9 mouse cellular contexts compared by ENCODE assay signal in genomic region chr5:135963280-135963627, GRCm38 (mm10). TPM values are rescaled to one million over a fixed set of nuclear protein-coding genes. Genes with fewer than 3 reads are reported as not detected.
DNase-seq lines count a peak whose midpoint lies in the region; ATAC-seq and TF ChIP-seq lines count a peak whose summit lies in the region.
"Had no signal": no experiment of that assay in that cellular context is flagged by ENCODE, and none has a peak within 500 bp of the region (broad histone marks: within the 10 kb centered on the region; RNA-seq: fewer than 3 reads in every experiment).

No protein-coding gene starts in this region.

- peak overlapping the region; percentile 83 for H3K9ac ChIP-seq in heart, postnatal 0 days (replicated peaks; ENCODE audit: low read depth, low read length)
- peak overlapping the region; percentile 74 for H3K9ac ChIP-seq in midbrain, embryonic 11.5 days (ENCODE audit: low read length)

- no peak for DNase-seq in heart, postnatal 0 days (ENCODE audit: low spot score)
- DNase-seq in heart, postnatal 14 days, result no peak
- DNase-seq in ZHBTc4 (ENCODE audit: low read depth, low spot score), result peak; percentile 55
- no peak for DNase-seq in hindbrain, embryonic 10.5 days (ENCODE audit: low spot score)
- DNase-seq in midbrain, embryonic 11.5 days (ENCODE audit: low spot score, missing footprints), result peak; percentile 87
- DNase-seq in left cerebral cortex, adult 9 months (ENCODE audit: low spot score in 2 of 2), result no peak
- DNase-seq in frontal cortex, postnatal 25 days (ENCODE audit: low spot score in 2 of 2), result no peak
- no peak for DNase-seq in T-cell, adult 2 months (ENCODE audit: low spot score)

- TF ChIP-seq EP300 in heart, postnatal 0 days (IDR thresholded peaks at IDR 0.05; ENCODE audit: low read depth), result no peak

- no peaks in the 10 kb centered on the region for H3K27me3 ChIP-seq in heart, postnatal 0 days (ENCODE audit: control insufficient read depth, insufficient read depth, low read length)
- H3K27me3 ChIP-seq in hindbrain, embryonic 10.5 days (ENCODE audit: insufficient read depth, poor library complexity, severe bottlenecking), result peaks cover 20% of the 10 kb centered on the region
- H3K27me3 ChIP-seq in midbrain, embryonic 11.5 days (ENCODE audit: control insufficient read depth, insufficient read depth, low read length), result peaks cover 5% of the 10 kb centered on the region; the same call in 1 of the 2 replicates

- ATAC-seq in heart, postnatal 0 days (ENCODE audit: insufficient read depth, low read depth), result no peak
- ATAC-seq in midbrain, embryonic 11.5 days (ENCODE audit: low FRiP score), result no peak

- peak overlapping the region; percentile 96 for H3K27ac ChIP-seq in heart, postnatal 0 days (ENCODE audit: low read depth)
- peak overlapping the region; percentile 97 for H3K27ac ChIP-seq in hindbrain, embryonic 10.5 days
- peak overlapping the region; percentile 69 for H3K27ac ChIP-seq in midbrain, embryonic 11.5 days (ENCODE audit: low read depth, low read length)

- peak overlapping the region; percentile 95 for H3K4me2 ChIP-seq in heart, postnatal 0 days (ENCODE audit: low read depth, low read length)
- H3K4me2 ChIP-seq in midbrain, embryonic 11.5 days, result peak overlapping the region; percentile 69

- no peaks in the 10 kb centered on the region for H3K9me3 ChIP-seq in heart, postnatal 0 days (replicated peaks; ENCODE audit: control insufficient read depth, low read length)
- no peaks in the 10 kb centered on the region for H3K9me3 ChIP-seq in hindbrain, embryonic 10.5 days
- no peaks in the 10 kb centered on the region for H3K9me3 ChIP-seq in midbrain, embryonic 11.5 days (ENCODE audit: control insufficient read depth, low read length)

- no peaks in the 10 kb centered on the region for H3K36me3 ChIP-seq in heart, postnatal 0 days (replicated peaks; ENCODE audit: control insufficient read depth, insufficient read depth, low read length)
- no peaks in the 10 kb centered on the region for H3K36me3 ChIP-seq in hindbrain, embryonic 10.5 days
- no peaks in the 10 kb centered on the region for H3K36me3 ChIP-seq in midbrain, embryonic 11.5 days (ENCODE audit: control insufficient read depth, insufficient read depth, low read length)

- peaks cover 24% of the 10 kb centered on the region for H3K4me1 ChIP-seq in heart, postnatal 0 days (ENCODE audit: control insufficient read depth, insufficient read depth)
- H3K4me1 ChIP-seq in hindbrain, embryonic 10.5 days (replicated peaks), result peaks cover 35% of the 10 kb centered on the region
- peaks cover 10% of the 10 kb centered on the region for H3K4me1 ChIP-seq in midbrain, embryonic 11.5 days (ENCODE audit: control insufficient read depth, insufficient read depth, low read length)

- TF ChIP-seq CTCF in heart, postnatal 0 days (IDR thresholded peaks at IDR 0.05; ENCODE audit: low read depth), result no peak

- 12% methylated on average over 6 of the region's 6 CpGs for WGBS in heart, postnatal 0 days
- 8% methylated on average over 6 of the region's 6 CpGs for WGBS in hindbrain, embryonic 10.5 days
- 4% methylated on average over 6 of the region's 6 CpGs for WGBS in midbrain, embryonic 11.5 days

- intact Hi-C loops in heart, postnatal 14 days (cut with DNase I), result no loop called here

- peak overlapping the region; percentile 62 for H3K4me3 ChIP-seq in heart, postnatal 0 days (ENCODE audit: low read depth, low read length)
- H3K4me3 ChIP-seq in hindbrain, embryonic 10.5 days, result peak overlapping the region; percentile 65
- peak overlapping the region; percentile 42 for H3K4me3 ChIP-seq in midbrain, embryonic 11.5 days (ENCODE audit: low read depth, low read length)

RNA-seq across cellular contexts. Expression of gene Ssc4d, which starts 11.1 kb away (rescaled TPM):
- total RNA-seq in heart, postnatal 0 days (2014; rRNA removed; ENCODE audit: low replicate concordance), result 1.3 and 3.6 TPM in 2 replicates
- 0.55 and 0.56 TPM in 2 replicates for polyA plus RNA-seq in heart, postnatal 0 days (2015; fragmentation: Nextera tagmentation; extraction: Ambion mirVana)
- total RNA-seq in heart, postnatal 14 days (2021), result 1 to 10 TPM in 1 of 2 experiments, under 1 TPM in 1; 0.41 to 1.3 TPM
- polyA plus RNA-seq in hindbrain, embryonic 10.5 days (2016; fragmentation: Nextera tagmentation; extraction: Ambion mirVana), result 1.3 and 1.6 TPM in 2 replicates
- polyA plus RNA-seq in midbrain, embryonic 11.5 days (2014; fragmentation: Nextera tagmentation; extraction: Ambion mirVana), result 0.68 and 0.86 TPM in 2 replicates

RNA-seq across cellular contexts. Expression of gene Zp3, which starts 16.6 kb away (rescaled TPM):
- not detected in 2 replicates for total RNA-seq in heart, postnatal 0 days (2014; rRNA removed; ENCODE audit: low replicate concordance)
- 0.14 TPM in 1 of 2 replicates, not detected in the other for polyA plus RNA-seq in heart, postnatal 0 days (2015; fragmentation: Nextera tagmentation; extraction: Ambion mirVana)
- total RNA-seq in heart, postnatal 14 days (2021), result not detected
- not detected in 2 replicates for polyA plus RNA-seq in hindbrain, embryonic 10.5 days (2016; fragmentation: Nextera tagmentation; extraction: Ambion mirVana)
- polyA plus RNA-seq in midbrain, embryonic 11.5 days (2014; fragmentation: Nextera tagmentation; extraction: Ambion mirVana), result not detected in 2 replicates
- polyA plus RNA-seq: gonadal fat pad, adult 2 months had no signal

RNA-seq across cellular contexts. Expression of gene Ywhag, which starts 28.8 kb away (rescaled TPM):
- 47.3 and 67.2 TPM in 2 replicates for total RNA-seq in heart, postnatal 0 days (2014; rRNA removed; ENCODE audit: low replicate concordance)
- polyA plus RNA-seq in heart, postnatal 0 days (2015; fragmentation: Nextera tagmentation; extraction: Ambion mirVana), result 137 and 149 TPM in 2 replicates
- total RNA-seq in heart, postnatal 14 days (2021), result 100 to 1,000 TPM; 284 to 301 TPM
- 274 and 348 TPM in 2 replicates for polyA plus RNA-seq in hindbrain, embryonic 10.5 days (2016; fragmentation: Nextera tagmentation; extraction: Ambion mirVana)
- 182 and 188 TPM in 2 replicates for polyA plus RNA-seq in midbrain, embryonic 11.5 days (2014; fragmentation: Nextera tagmentation; extraction: Ambion mirVana)

RNA-seq across cellular contexts. Expression of gene Dtx2, which starts 31.3 kb away (rescaled TPM):
- total RNA-seq in heart, postnatal 0 days (2014; rRNA removed; ENCODE audit: low replicate concordance), result 27.4 and 28.6 TPM in 2 replicates
- 14.6 and 15.7 TPM in 2 replicates for polyA plus RNA-seq in heart, postnatal 0 days (2015; fragmentation: Nextera tagmentation; extraction: Ambion mirVana)
- 1 to 10 TPM; 8.5 to 8.9 TPM for total RNA-seq in heart, postnatal 14 days (2021)
- 34.8 and 38.1 TPM in 2 replicates for polyA plus RNA-seq in hindbrain, embryonic 10.5 days (2016; fragmentation: Nextera tagmentation; extraction: Ambion mirVana)
- polyA plus RNA-seq in midbrain, embryonic 11.5 days (2014; fragmentation: Nextera tagmentation; extraction: Ambion mirVana), result 23.2 and 29.6 TPM in 2 replicates

Comparison
In these comparisons a context has a peak if more than half of its experiments do, and no peak if none do; other contexts are left out.
1. DNase-seq: peak in ZHBTc4 (single experiment) and midbrain, embryonic 11.5 days (single experiment); none in heart, postnatal 0 days (single experiment), heart, postnatal 14 days (0 of 2), hindbrain, embryonic 10.5 days (single experiment), left cerebral cortex, adult 9 months (0 of 2), frontal cortex, postnatal 25 days (0 of 2) and T-cell, adult 2 months (single experiment).
2. Peak in every context shown above with its lines, with median percentiles within 50 percentile points of each other: H3K27ac ChIP-seq and H3K4me3 ChIP-seq.